Mouse (Mus musculus): Measurements from ENCODE around the gene Sec22c.
A peak's percentile ranks its signal among the peaks of the same experiment; 100 is the strongest.

The Sec22c gene

DNA sequence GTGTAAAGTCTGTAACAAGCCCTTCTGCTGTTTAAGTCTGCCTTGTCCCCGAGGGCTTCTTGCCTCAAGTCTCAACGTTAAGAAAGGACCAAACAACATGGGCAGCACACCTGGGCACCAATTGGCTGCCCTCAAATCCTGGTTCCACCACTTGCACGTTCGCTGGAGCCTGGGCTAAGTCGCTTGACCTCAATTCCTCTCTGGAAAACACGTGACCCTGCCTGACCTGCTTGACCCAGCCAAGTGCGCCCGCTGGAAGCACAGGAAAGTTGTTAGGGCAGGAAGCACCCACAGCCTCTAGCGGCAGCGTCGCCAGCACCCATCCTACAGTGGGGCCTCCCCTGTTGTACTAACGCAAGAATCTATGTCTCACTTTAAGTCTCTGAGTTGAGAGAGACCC is 10.6 kb downstream of the Sec22c start:
- DNase-seq (ENCODE audit: low spot score in 2 of 2) = no peak

GRCm38 (mm10) chr9:121690734-121691133 is 14.6 kb downstream of the Sec22c start:
- no peak for DNase-seq (ENCODE audit: low spot score in 2 of 2)

- DNase-seq (ENCODE audit: low spot score in 2 of 2) = peak in 1 of 2 experiments; percentile 58
Measured at GRCm38 (mm10) chr9:121690200-121690651, 15.1 kb downstream of the Sec22c start.

DNA sequence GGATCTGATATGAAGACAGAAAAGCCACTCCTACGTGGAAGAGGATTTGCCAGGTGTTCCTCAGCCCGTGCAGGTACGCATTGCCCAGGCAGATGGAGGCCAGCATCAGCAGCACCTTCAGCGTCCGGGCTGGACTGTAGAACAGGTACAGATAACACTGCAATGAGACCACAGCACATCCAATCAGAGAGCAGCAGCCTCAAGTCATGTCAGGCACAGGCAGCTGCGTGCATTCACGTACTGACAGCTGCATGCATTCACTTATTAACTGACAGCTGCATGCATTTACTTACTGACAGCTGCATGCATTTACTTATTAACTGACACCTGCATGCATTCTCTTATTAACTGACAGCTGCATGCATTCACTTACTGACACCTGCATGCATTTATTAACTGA is 20.6 kb downstream of the Sec22c start:
- DNase-seq (ENCODE audit: low spot score in 2 of 2) = no peak

GRCm38 (mm10) chr9:121682037-121682680 is 23.1 kb downstream of the Sec22c start:
- no peak for DNase-seq (ENCODE audit: low spot score in 2 of 2)

DNA sequence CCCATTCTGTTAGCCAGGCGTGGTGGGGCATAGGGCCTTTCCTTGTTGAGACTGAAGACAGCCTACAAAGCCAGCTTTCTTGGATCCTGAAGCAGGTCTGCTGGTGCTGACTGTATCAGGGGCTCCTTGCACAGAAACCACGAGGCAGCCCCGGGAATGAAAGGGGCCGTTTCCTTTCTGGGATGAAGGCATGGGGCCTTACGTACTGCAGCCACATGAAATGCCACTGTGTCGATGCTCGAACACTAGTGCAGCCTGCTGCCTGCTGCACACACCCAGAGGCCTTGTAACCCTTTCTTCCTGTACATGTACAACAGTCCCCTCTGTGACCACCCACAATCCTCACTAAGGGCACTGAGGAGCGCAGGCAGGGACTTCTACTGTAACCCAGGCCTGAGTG is 24.1 kb downstream of the Sec22c start:
- DNase-seq (ENCODE audit: low spot score in 2 of 2) = no peak

GRCm38 (mm10) chr9:121679549-121679948 is 25.7 kb downstream of the Sec22c start:
- peak in 1 of 2 experiments; percentile 54 for DNase-seq (ENCODE audit: low spot score in 2 of 2)

GRCm38 (mm10) chr9:121677476-121677875 is 27.8 kb downstream of the Sec22c start:
- no peak for DNase-seq (ENCODE audit: low spot score in 2 of 2)

DNA sequence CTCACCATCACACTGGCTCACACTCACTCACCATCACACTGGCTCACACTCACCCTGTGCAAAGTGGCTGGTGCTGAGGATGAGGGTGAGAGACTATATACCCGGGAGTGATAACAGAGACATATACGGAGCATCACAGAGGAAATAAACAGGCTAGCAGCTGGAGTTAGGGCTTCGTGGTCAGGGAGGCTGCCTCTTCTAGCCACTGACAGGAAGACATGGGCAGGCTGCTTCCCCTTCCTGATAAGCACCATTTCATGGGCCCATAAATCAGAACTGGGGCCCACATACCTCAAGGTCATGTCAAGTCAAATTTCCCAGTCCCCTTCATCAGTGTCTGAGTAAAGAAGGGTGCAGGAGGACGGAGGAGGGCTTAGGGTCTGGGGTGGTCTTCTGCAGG is 28.2 kb downstream of the Sec22c start:
- no peak for DNase-seq (ENCODE audit: low spot score in 2 of 2)

DNA sequence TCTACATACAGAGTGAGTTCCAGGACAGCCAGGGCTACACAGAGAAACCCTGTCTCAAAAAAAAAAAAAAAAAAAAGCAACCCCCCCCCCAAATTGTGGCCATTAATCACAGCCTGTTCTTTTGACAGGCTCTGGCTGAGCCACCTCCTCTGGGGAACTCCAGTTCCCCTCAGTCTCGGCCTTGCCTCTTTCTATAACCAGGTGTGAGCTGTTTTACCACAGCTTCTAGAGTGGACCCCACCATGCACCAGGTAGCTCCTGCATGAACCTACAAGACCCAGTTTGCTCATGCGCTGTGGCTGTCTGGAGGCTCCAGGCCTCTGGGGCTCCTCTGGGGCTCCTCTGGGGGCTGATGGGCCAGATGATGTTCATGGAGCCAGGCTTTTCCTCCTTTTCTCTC is 29.7 kb downstream of the Sec22c start:
- DNase-seq (ENCODE audit: low spot score in 2 of 2) = no peak

DNA sequence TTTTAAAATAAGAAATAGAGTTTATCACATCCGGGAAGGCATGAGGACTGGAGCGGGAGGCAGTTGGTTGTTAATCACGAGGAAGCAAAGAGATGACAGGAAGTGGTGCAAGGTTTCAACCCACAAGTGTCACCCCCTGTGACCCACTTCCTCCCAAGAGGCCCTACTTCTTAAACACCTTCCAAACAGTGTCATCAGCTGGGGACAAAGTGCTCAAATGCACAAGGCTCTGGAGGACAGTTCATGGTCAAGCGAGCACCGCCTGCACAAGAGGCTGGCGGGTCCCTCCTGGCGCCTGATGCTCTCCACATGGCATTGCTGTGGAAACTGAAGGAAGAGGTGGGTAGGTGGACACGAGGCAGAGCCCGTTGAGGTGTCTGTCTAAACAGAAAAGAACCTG is 30.3 kb downstream of the Sec22c start:
- no peak for DNase-seq (ENCODE audit: low spot score in 2 of 2)

GRCm38 (mm10) chr9:121673716-121674115 is 31.6 kb downstream of the Sec22c start:
- DNase-seq (ENCODE audit: low spot score in 2 of 2) = no peak

- no peak for DNase-seq (ENCODE audit: low spot score in 2 of 2)
Measured at GRCm38 (mm10) chr9:121672311-121672710, 33.0 kb downstream of the Sec22c start.

DNA sequence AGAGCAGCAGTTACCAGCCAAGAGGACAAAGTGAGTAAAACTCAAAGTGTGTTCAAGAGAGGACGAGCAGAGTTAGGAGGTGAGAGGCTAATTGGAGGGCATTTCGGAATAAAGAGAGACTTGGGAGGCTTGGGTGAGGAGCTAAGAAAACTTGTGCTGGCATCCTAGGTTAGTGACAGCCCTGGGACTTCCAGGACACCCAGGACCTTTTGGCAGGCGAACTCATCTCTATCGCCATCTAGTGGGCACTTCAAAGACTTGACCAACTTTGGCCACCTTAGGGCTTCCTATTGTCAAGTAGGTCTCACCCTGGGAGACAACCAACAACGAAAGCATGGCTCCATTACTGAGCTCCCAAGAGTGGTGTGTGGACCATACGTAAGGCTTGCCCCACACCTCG is 34.0 kb downstream of the Sec22c start:
- DNase-seq (ENCODE audit: low spot score in 2 of 2) = peak in 1 of 2 experiments; percentile 40

DNA sequence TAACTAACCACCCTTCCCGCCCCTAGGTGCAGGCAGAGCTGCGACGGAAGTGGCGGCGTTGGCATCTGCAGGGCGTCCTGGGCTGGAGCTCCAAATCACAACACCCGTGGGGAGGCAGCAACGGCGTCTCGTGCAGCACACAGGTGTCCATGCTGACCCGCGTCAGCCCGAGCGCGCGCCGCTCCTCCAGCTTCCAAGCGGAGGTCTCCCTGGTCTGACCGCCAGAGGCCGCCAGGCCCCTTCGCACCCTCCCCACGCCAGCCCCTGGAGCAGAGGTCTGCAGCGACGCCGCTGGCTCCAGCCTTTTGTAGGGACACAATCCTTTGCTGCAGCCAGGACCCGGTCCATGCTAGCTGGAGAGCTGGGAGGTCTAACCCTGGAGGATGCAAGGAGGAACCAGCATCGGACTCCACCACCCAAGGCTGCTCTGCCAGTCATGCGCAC is 35.9 kb downstream of the Sec22c start:
- peak in 1 of 2 experiments; percentile 24 for DNase-seq (ENCODE audit: low spot score in 2 of 2)

- peak in 1 of 2 experiments; percentile 32 for DNase-seq (ENCODE audit: low spot score in 2 of 2)
Measured at GRCm38 (mm10) chr9:121667822-121668221, 37.5 kb downstream of the Sec22c start.

GRCm38 (mm10) chr9:121666957-121667630 is 38.2 kb downstream of the Sec22c start:
- peak in 1 of 2 experiments; percentile 75 for DNase-seq (ENCODE audit: low spot score in 2 of 2)

GRCm38 (mm10) chr9:121664104-121664503 is 41.2 kb downstream of the Sec22c start:
- peak in 1 of 2 experiments; percentile 60 for DNase-seq (ENCODE audit: low spot score in 2 of 2)

DNA sequence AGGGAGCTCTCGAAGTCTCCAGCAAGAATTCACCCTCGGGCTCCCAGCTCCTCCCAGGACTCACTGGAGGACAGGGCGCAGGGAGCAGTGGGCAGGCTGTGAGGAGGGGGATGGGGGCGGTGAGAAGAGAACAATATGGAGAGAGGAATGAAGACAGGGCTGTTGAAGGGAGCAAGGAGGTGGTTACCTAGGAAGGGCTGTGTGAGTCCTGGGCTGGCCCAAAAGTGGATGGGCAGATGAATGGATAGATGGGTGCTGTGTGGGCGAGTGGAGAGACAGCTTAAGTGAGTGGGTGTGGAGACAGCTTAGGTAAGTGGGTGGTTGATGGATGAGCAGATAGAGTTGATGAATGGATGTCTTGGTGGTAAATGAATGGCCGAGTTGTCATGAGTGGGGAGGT is 41.8 kb downstream of the Sec22c start:
- peak in 1 of 2 experiments; percentile 55 for DNase-seq (ENCODE audit: low spot score in 2 of 2)

DNA sequence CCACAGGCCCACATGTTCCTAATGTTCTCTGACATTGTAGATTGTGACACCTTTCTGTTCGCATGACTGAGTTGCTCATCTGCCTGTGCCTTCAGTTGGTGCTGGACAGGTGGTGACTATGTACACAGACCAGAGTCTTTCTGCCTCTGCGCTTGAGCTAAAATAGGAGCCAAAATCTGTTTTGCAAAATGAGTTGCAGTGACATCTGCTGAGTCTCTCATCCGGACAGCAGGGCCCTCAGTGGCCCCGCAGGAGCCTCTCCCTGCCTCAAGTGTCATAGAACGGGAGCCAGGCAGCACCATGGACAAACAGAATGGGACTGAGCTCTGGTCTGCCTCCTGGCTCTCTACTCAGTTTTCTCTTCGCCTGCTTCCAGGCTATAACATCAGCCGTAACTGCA is 45.5 kb downstream of the Sec22c start:
- DNase-seq (ENCODE audit: low spot score in 2 of 2) = no peak

GRCm38 (mm10) chr9:121658248-121658647 is 47.0 kb downstream of the Sec22c start:
- DNase-seq (ENCODE audit: low spot score in 2 of 2) = no peak

DNA sequence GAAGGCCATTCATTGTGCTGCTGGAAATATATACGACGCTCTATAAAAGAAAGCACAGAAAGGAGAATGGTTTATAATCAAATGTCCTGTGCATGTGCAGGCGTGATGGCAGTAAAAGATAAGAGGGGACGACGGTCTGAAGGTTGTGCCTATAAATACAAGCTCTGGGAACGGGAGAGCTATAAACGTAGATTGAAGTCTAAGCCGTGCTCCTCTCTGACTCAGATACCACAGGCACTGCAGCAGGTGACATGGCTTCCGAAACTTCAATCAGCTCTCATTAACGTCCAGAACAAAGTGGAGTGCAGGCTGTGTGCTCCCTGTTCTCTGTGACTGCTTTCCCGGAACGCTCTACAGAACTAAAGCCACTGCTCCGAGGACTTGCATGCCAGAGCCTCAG is 48.1 kb downstream of the Sec22c start:
- DNase-seq (ENCODE audit: low spot score in 2 of 2) = no peak

DNA sequence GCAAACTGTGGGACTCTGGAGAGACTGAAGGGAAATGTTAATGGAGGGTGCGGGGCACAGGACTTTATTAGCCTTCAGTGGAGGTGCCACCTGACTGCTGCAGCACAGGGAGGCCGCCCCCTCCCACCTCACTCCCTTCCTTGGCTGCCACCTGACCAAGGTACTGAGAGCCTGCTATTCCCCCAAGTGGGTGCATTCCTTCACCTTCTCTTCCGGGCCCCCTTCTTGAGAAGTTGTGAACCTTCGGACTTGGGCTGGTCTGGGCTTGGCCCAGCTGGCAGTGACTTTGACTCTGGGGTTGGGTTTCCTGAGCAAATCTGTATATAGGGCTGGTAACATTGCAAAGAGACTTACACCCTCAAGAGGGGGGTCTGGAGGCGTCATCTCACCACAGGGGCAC is 49.0 kb downstream of the Sec22c start:
- no peak for DNase-seq (ENCODE audit: low spot score in 2 of 2)
